Mouse (Mus musculus) intestine, postnatal 0 days (tissue): ENCODE data around the gene Dnah12. TPM values are rescaled to one million over a fixed set of nuclear protein-coding genes. Genes with fewer than 3 reads are reported as not detected.
"Not testable (repeated sequence)": the region's sequence is repeated elsewhere in the genome, so short reads cannot be mapped to it uniquely, and the experiment has no call there.

Experiments used
- ATAC-seq: fragments of 200-750 bp; cut with Nextera tagmentation; 2 replicates; pipeline ENCODE4 v1.8.0; 2017; ENCODE audit warnings: mild to moderate bottlenecking, moderate TSS enrichment, moderate library complexity
- H3K27ac ChIP-seq: fragments of 300-500 bp; sonication (generic); 2 replicates; pipeline ENCODE4 v1.5.1; 2014; ENCODE audit warnings: mild to moderate bottlenecking, low read depth, low read length, moderate library complexity
- H3K27me3 ChIP-seq: fragments of 300-500 bp; sonication (generic); replicated peaks from 2 replicates; pipeline ENCODE4 v1.6.1; 2014; ENCODE audit warnings: low read length, mixed read lengths; ENCODE audit not compliant: control insufficient read depth, insufficient read depth
- H3K36me3 ChIP-seq: fragments of 300-500 bp; sonication (generic); 2 replicates; pipeline ENCODE4 v1.6.1; 2014; ENCODE audit warnings: mild to moderate bottlenecking, moderate library complexity; ENCODE audit not compliant: control insufficient read depth, insufficient read depth
- H3K4me1 ChIP-seq: fragments of 300-500 bp; sonication (generic); replicated peaks from 2 replicates; pipeline ENCODE4 v1.6.1; 2014; ENCODE audit warnings: antibody characterized with exemption, low read length, mixed read lengths; ENCODE audit not compliant: control insufficient read depth, insufficient read depth
- H3K4me2 ChIP-seq: fragments of 300-500 bp; sonication (generic); replicated peaks from 2 replicates; pipeline ENCODE4 v1.6.1; 2014; ENCODE audit warnings: low read depth, mild to moderate bottlenecking, moderate library complexity
- H3K4me3 ChIP-seq: fragments of 300-500 bp; sonication (generic); 2 replicates; pipeline ENCODE4 v1.5.1; 2014; ENCODE audit warnings: low read depth, low read length
- H3K9ac ChIP-seq: fragments of 300-500 bp; sonication (generic); 2 replicates; pipeline ENCODE4 v1.6.1; 2014; ENCODE audit warnings: mild to moderate bottlenecking, low read depth, low read length
- H3K9me3 ChIP-seq: fragments of 300-500 bp; sonication (generic); 2 replicates; pipeline ENCODE4 v1.6.1; 2016; ENCODE audit warnings: mixed run types; ENCODE audit not compliant: control insufficient read depth
- CTCF ChIP-seq: sonication (generic); IDR thresholded peaks from 2 replicates; pipeline ENCODE4 v1.5.1; 2016; ENCODE audit warnings: low read depth, mild to moderate bottlenecking, control low read depth, antibody characterized with exemption, moderate library complexity
- WGBS: fragments of 180-500 bp; shearing (Covaris S2); extraction: QIAGEN DNeasy Blood & Tissue Kit; methylation state at CpG from one replicate; pipeline ENCODE4 v1.1.7; 2014; 5-methylcytosine and 5-hydroxymethylcytosine counted together
- polyA plus RNA-seq: library from polyadenylated mRNA; unstranded; fragments of >200 nt; fragmentation: Nextera tagmentation; extraction: Ambion mirVana; gene quantifications from 2 replicates; pipeline ENCODE4 v1.2.1, GENCODE M21; 2015

The Dnah12 gene
- polyA plus RNA-seq, 1 experiment from 2014 or later: 0.05 TPM

DNA sequence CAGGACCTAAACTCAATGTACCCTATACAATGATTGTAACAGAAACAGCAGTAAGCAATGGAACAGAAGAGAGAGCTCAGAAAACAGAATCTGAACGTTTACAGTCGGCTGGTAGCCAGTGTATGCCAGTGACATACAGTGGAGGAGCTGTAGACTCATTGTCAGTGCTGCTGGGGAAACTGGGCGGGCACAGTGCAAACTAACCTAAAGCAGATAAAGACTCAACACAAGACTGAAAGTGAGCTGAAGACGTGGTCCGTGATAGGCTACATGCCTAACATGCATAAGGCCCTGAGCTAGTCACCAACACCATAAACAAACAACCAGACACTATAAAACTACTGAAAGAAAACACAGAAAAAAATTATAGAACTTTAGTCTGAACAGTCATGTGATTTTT lies 188.6 kb downstream of the Dnah12 start:
- Histone ChIP-seq H3K27ac (no peak overlapping the region), H3K4me2 (no peak overlapping the region), H3K36me3 (no peaks in the 10 kb centered on the region), H3K27me3 (no peaks in the 10 kb centered on the region), H3K9me3 (no peaks in the 10 kb centered on the region), H3K4me1 (0 out of 2 replicates have a peak, but pooled peaks cover 3% of the 10 kb centered on the region), H3K4me3 (no peak overlapping the region), H3K9ac (no peak overlapping the region)
- WGBS: 66% methylated on average over 5 of the region's 5 CpGs
- ATAC-seq: no peak
- no peak for TF ChIP-seq CTCF

DNA sequence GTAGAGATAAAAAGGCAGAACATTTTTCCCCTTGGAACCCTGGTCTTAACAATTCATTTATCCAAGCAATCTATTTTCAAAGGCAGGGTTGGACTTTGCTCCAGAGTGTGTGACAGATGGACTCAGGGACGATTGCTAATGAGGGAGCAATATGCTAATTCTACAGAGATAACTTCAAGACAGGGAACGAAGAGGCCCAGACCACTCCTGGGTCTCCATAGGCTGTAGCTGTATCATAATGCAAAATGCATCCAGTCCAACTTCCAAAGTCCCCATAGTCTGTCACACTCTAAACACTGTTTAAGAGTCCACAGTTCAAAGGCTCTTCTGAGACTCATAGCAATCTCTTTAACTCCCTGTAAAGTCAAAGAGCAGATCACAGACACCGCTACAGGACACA lies 194.2 kb downstream of the Dnah12 start:
- H3K9me3 ChIP-seq: no peaks in the 10 kb centered on the region
- no peak overlapping the region for H3K4me3 ChIP-seq
- TF ChIP-seq CTCF: no peak
- no peak overlapping the region for H3K4me2 ChIP-seq
- H3K4me1 ChIP-seq: 0 out of 2 replicates have a peak, but pooled peaks cover 3% of the 10 kb centered on the region
- H3K27ac ChIP-seq: peak overlapping the region; percentile 77
- no peak overlapping the region for H3K9ac ChIP-seq
- H3K36me3 ChIP-seq: no peaks in the 10 kb centered on the region
- H3K27me3 ChIP-seq: no peaks in the 10 kb centered on the region
- peak; percentile 100 for ATAC-seq
- 32% methylated on average over 3 of the region's 3 CpGs for WGBS

DNA sequence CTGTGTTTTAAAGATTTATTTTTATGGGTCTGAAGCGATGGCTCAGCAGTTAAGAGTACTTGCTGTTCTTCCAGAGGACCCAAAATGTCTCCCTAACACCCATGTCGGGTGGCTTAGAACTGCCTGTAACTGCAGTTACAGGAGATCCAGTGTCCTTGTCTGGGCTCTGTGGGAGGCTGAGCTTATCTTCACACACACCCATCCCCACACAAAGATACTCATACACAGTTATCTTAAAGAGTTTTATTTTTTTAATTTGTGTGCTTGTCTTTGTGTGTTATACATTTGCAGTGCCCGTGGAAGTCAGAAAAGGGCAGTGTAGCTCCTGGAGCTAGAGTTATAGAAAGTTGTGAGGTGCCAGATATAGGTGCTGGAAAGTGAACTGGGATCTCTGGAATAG lies 197.7 kb downstream of the Dnah12 start:
- Histone ChIP-seq H3K27me3 (no peaks in the 10 kb centered on the region), H3K4me3 (no peak overlapping the region), H3K9me3 (no peaks in the 10 kb centered on the region), H3K9ac (no peak overlapping the region), H3K4me2 (no peak overlapping the region), H3K36me3 (no peaks in the 10 kb centered on the region), H3K4me1 (0 out of 2 replicates have a peak, but pooled peaks cover 3% of the 10 kb centered on the region), H3K27ac (no peak overlapping the region)
- WGBS: 85% methylated on average over 3 of the region's 3 CpGs
- no peak for TF ChIP-seq CTCF
- ATAC-seq: no peak

DNA sequence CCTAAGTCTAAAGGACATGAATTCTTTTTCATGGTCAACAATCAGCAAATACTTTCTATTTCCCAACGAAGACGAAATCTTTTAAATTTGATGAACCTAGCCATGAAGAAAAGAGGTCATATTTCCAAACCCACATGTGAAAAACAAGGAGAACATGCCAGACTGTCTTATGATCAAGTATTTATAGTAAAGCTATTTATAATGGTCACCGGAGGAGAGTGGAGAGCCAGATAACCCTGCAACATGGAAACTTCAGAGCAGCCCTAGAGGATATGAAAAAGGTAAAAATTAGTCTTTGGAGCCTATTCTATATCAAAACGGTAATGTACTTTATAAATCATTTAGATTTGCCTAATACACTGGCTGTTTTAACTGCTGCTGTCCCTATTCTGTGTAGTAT lies 201.3 kb downstream of the Dnah12 start, which contains the start of gene Asb14:
Gene Asb14 (plus strand): TSS at position 166 of the 400 bp plus-strand sequence.
- no peak within 1 kb of the TSS for H3K4me2 ChIP-seq

DNA sequence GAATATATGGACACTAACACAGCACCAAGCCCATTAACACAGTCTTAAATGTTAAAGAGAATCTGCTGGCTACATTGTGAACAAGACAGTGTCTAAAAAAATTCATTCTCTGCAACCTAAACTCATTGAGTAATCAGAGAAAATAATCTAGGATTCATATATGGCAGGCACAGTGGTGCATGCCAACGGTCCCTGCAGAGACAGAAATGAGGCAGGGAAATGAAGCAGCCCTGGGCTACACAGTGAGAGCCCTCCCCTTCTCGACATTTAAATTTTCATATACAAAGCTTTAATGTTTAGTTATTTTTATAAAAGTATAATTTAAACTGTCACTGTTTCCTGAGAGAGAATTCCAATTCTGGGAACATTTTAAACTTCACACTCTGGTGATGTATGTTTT lies 206.4 kb downstream of the Dnah12 start:
- Histone ChIP-seq H3K36me3 (no peaks in the 10 kb centered on the region), H3K9me3 (no peaks in the 10 kb centered on the region), H3K9ac (no peak overlapping the region), H3K27ac (no peak overlapping the region), H3K4me2 (no peak overlapping the region), H3K27me3 (no peaks in the 10 kb centered on the region), H3K4me1 (no peaks in the 10 kb centered on the region), H3K4me3 (no peak overlapping the region)
- TF ChIP-seq CTCF: no peak
- no peak for ATAC-seq
- 78% methylated on average over 2 of the region's 2 CpGs for WGBS

More for the DNA sequence above, 201.3 kb downstream of the Dnah12 start, which contains the start of gene Asb14:
- H3K9me3 ChIP-seq: no peaks in the 10 kb centered on the region
- H3K27me3 ChIP-seq: no peaks in the 10 kb centered on the region
- no peak for TF ChIP-seq CTCF
- H3K4me1 ChIP-seq: no peaks in the 10 kb centered on the region
- no peaks in the 10 kb centered on the region for H3K36me3 ChIP-seq
- H3K4me3 ChIP-seq: no peak within 1 kb of the TSS
- no peak within 1 kb of the TSS for H3K27ac ChIP-seq
- WGBS: 94% methylated on average over 4 of the region's 4 CpGs
- ATAC-seq: no peak
- no peak within 1 kb of the TSS for H3K9ac ChIP-seq

DNA sequence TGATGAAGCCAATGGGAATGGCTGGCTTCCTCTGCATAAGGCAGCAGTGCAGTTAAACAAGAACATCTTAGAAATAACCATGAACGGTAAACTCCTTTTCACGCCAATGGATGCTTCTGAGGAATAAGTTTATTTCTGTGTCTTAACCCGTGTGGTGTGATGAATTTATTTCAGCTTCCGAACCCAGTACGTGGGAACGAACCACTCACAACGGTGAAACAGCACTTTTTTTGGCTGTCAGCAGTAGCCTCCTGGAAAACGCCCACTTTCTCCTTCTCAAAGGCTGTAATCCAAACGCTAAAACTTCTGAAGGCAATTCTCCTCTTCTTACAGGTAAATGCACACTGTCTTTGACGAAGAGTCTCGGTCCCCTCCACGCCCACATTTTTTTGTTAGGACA lies 207.8 kb downstream of the Dnah12 start:
- H3K9me3 ChIP-seq: no peaks in the 10 kb centered on the region
- TF ChIP-seq CTCF: no peak
- no peak overlapping the region for H3K9ac ChIP-seq
- H3K4me2 ChIP-seq: no peak overlapping the region
- 70% methylated on average over 12 of the region's 12 CpGs for WGBS
- no peak overlapping the region for H3K27ac ChIP-seq
- H3K36me3 ChIP-seq: no peaks in the 10 kb centered on the region
- ATAC-seq: no peak
- no peaks in the 10 kb centered on the region for H3K27me3 ChIP-seq
- H3K4me1 ChIP-seq: no peaks in the 10 kb centered on the region
- H3K4me3 ChIP-seq: no peak overlapping the region

DNA sequence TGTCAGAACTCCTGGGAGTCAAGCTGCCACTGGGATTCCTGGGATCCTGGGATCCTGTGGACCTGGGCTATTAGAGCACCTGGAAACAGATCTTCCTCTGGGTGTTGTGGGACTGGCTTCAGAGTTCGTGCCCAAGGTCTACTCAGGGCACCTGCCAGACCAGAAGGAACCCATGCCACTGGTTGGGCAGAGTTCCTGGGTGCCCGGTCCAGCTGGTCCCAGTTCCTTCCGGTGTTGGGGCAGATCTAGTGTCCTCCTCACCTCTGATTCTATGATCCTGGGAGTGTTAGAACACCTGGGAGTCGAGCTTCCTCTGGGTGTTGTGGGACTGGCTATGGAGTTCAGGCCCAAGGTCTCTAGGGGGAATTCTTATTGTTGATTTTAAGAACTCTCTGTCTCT lies 214.3 kb downstream of the Dnah12 start:
- no peak for ATAC-seq

DNA sequence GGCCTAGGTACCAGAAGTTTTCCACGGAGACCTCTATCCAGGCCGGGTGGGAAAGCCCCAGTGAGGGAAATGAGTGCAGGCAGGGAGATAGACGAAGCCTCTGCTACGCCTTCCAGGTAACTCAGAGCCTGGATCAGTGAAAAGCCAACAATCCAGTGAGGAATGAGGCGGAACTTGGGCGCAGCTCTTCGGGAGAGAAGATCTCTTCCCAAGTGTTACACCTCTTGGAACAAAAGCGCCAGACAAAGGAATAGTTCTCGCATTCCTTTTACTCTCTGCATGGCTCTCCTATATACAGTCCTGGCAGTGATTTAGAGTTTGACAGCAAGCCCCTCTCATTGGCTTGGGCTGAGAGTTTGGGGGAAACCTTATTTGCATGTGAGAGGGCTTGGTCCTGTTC lies 217.4 kb downstream of the Dnah12 start:
- not testable (repeated sequence) for ATAC-seq, H3K27me3 ChIP-seq, H3K4me3 ChIP-seq, H3K4me2 ChIP-seq, H3K27ac ChIP-seq, H3K9ac ChIP-seq, H3K9me3 ChIP-seq, H3K4me1 ChIP-seq, H3K36me3 ChIP-seq
- 58% methylated on average over 9 of the region's 9 CpGs for WGBS

More for the DNA sequence above, 214.3 kb downstream of the Dnah12 start:
- WGBS: 85% methylated on average over 4 of the region's 4 CpGs
- Histone ChIP-seq H3K4me2 (no peak overlapping the region), H3K4me3 (no peak overlapping the region), H3K9ac (no peak overlapping the region), H3K27me3 (no peaks in the 10 kb centered on the region), H3K36me3 (no peaks in the 10 kb centered on the region), H3K4me1 (no peaks in the 10 kb centered on the region), H3K9me3 (no peaks in the 10 kb centered on the region), H3K27ac (no peak overlapping the region)
- TF ChIP-seq CTCF: no peak
